In the genomic region with DNA sequence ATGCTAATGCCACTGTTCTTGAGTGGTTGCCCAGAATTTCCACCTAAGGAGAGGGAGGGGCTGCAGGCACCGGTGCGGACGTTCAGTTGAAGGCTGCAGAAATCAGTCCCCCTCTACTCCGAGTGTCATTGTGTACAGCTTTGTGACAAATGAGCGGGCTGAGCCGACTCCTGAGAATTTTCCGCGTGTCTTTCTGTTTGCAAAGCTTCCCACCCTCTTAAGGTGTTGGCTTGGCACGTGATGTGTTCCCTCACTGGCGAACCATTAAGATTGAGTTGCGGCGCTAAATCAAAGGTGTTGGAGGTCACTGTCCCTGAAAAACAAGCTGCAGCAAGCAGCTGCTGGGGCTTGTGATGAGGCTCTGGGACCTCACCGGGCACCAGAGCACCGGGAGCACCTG, we compare ENCODE assay signal across 9 mouse cellular contexts. TPM values are rescaled to one million over a fixed set of nuclear protein-coding genes. Genes with fewer than 3 reads are reported as not detected.
A peak's percentile ranks its signal among the peaks of the same experiment; 100 is the strongest.
DNase-seq lines count a peak whose midpoint lies in the region; ATAC-seq and TF ChIP-seq lines count a peak whose summit lies in the region.
"Had no signal": no experiment of that assay in that cellular context is flagged by ENCODE, and none has a peak within 500 bp of the region (broad histone marks: within the 10 kb centered on the region; RNA-seq: fewer than 3 reads in every experiment).

No protein-coding gene starts in this region.

- no peak for TF ChIP-seq POLR2A in olfactory bulb, adult 2 months (IDR thresholded peaks at IDR 0.05; ENCODE audit: insufficient read depth, low read depth, low read length)

- DNase-seq in heart, adult 8-10 months (ENCODE audit: low spot score): peak; percentile 1
- no peak for DNase-seq in heart, postnatal 4 days
- peak; percentile 88 for DNase-seq in brain, adult 2 months (ENCODE audit: low read depth, low spot score)
- DNase-seq in thymus, postnatal 4 days: no peak

- H3K4me1 ChIP-seq in forebrain, embryonic 12.5 days: 0 out of 2 replicates have a peak, but pooled peaks cover 9% of the 10 kb centered on the region
- H3K4me1 ChIP-seq in intestine, postnatal 0 days (replicated peaks; ENCODE audit: control insufficient read depth, insufficient read depth, low read length): no peaks in the 10 kb centered on the region; the same call in 1 of the 2 replicates
- H3K4me1 ChIP-seq in liver, embryonic 16.5 days (ENCODE audit: control insufficient read depth, low read depth, low read length): no peaks in the 10 kb centered on the region
- peaks cover 5% of the 10 kb centered on the region; the same call in 1 of the 2 replicates for H3K4me1 ChIP-seq in olfactory bulb, adult 2 months (ENCODE audit: control insufficient read depth, insufficient read depth, low read length)

- no peaks in the 10 kb centered on the region for H3K9me3 ChIP-seq in forebrain, embryonic 12.5 days
- no peaks in the 10 kb centered on the region for H3K9me3 ChIP-seq in intestine, postnatal 0 days (ENCODE audit: control insufficient read depth)
- H3K9me3 ChIP-seq in liver, embryonic 16.5 days (replicated peaks; ENCODE audit: control insufficient read depth, low read length): no peaks in the 10 kb centered on the region

- peak overlapping the region; percentile 35 for H3K4me3 ChIP-seq in forebrain, embryonic 12.5 days (replicated peaks)
- H3K4me3 ChIP-seq in intestine, postnatal 0 days (ENCODE audit: low read depth, low read length): peak overlapping the region; percentile 59
- H3K4me3 ChIP-seq in liver, embryonic 16.5 days (ENCODE audit: low read depth, low read length): peak overlapping the region; percentile 55
- H3K4me3 ChIP-seq in olfactory bulb, adult 2 months (ENCODE audit: insufficient read depth, low read depth, low read length): peak overlapping the region; percentile 43

- 0 out of 2 replicates have a peak, but pooled peaks cover 9% of the 10 kb centered on the region for H3K27me3 ChIP-seq in forebrain, embryonic 12.5 days
- no peaks in the 10 kb centered on the region for H3K27me3 ChIP-seq in intestine, postnatal 0 days (replicated peaks; ENCODE audit: control insufficient read depth, insufficient read depth, low read length)
- H3K27me3 ChIP-seq in liver, embryonic 16.5 days (ENCODE audit: control insufficient read depth, insufficient read depth, low read depth, low read length): peaks cover 5% of the 10 kb centered on the region
- H3K27me3 ChIP-seq: Patski had no signal

- H3K4me2 ChIP-seq in forebrain, embryonic 12.5 days: peak overlapping the region; percentile 56
- peak overlapping the region; percentile 80 for H3K4me2 ChIP-seq in intestine, postnatal 0 days (replicated peaks; ENCODE audit: low read depth)
- H3K4me2 ChIP-seq in liver, embryonic 16.5 days (ENCODE audit: low read depth, low read length): peak overlapping the region; percentile 39

- H3K9ac ChIP-seq in forebrain, embryonic 12.5 days: peak overlapping the region; percentile 44
- H3K9ac ChIP-seq in intestine, postnatal 0 days (ENCODE audit: low read depth, low read length): peak overlapping the region; percentile 54
- peak overlapping the region; percentile 20; the same call in 1 of the 2 replicates for H3K9ac ChIP-seq in liver, embryonic 16.5 days (ENCODE audit: low read depth, low read length)

- TF ChIP-seq CTCF in intestine, postnatal 0 days (IDR thresholded peaks at IDR 0.05; ENCODE audit: low read depth): no peak
- TF ChIP-seq CTCF in olfactory bulb, adult 2 months (IDR thresholded peaks at IDR 0.05; ENCODE audit: insufficient read depth, low read depth, low read length): no peak

- ATAC-seq in forebrain, embryonic 12.5 days (ENCODE audit: low FRiP score): no peak; the same call in 1 of the 2 replicates
- peak; percentile 74 for ATAC-seq in intestine, postnatal 0 days
- ATAC-seq in liver, embryonic 16.5 days (ENCODE audit: low read depth): no peak
- ATAC-seq: Patski had no signal

- no peak overlapping the region for H3K27ac ChIP-seq in forebrain, embryonic 12.5 days
- peak overlapping the region; percentile 79 for H3K27ac ChIP-seq in intestine, postnatal 0 days (ENCODE audit: low read depth, low read length)
- H3K27ac ChIP-seq in liver, embryonic 16.5 days (ENCODE audit: low read length): peak overlapping the region; percentile 39
- H3K27ac ChIP-seq in olfactory bulb, adult 2 months (ENCODE audit: insufficient read depth, low read depth, low read length): no peak overlapping the region

- 14% methylated on average over 14 of the region's 14 CpGs for WGBS in forebrain, embryonic 12.5 days
- 2% methylated on average over 14 of the region's 14 CpGs for WGBS in intestine, postnatal 0 days
- WGBS in liver, embryonic 16.5 days (ENCODE audit: insufficient replicate concordance): 5% methylated on average over 14 of the region's 14 CpGs
- 7% methylated on average over 14 of the region's 14 CpGs for WGBS in olfactory bulb, adult 2 months

- H3K36me3 ChIP-seq in forebrain, embryonic 12.5 days (replicated peaks): no peaks in the 10 kb centered on the region
- H3K36me3 ChIP-seq in intestine, postnatal 0 days (ENCODE audit: control insufficient read depth, insufficient read depth): no peaks in the 10 kb centered on the region
- no peaks in the 10 kb centered on the region for H3K36me3 ChIP-seq in liver, embryonic 16.5 days (ENCODE audit: control insufficient read depth, insufficient read depth)

RNA-seq across cellular contexts. Expression of a gene that starts 39.5 kb away (rescaled TPM):
- total RNA-seq in heart, adult 8-10 months (2022): under 1 TPM; 0.13 to 0.56 (median 0.24) TPM
- under 1 TPM; 0.36 to 0.38 TPM for total RNA-seq in heart, postnatal 4 days (2021)
- polyA plus RNA-seq in forebrain, embryonic 12.5 days (2016; fragmentation: Nextera tagmentation; extraction: Ambion mirVana): 0.29 and 0.36 TPM in 2 replicates
- 2.4 and 3.1 TPM in 2 replicates for polyA plus RNA-seq in intestine, postnatal 0 days (2015; fragmentation: Nextera tagmentation; extraction: Ambion mirVana)
- polyA plus RNA-seq in liver, embryonic 16.5 days (2015; fragmentation: Nextera tagmentation; extraction: Ambion mirVana): 0.50 and 0.51 TPM in 2 replicates
- polyA plus RNA-seq in olfactory bulb, adult 2 months (2012; ENCODE audit: insufficient read depth, insufficient read length, low replicate concordance, missing spikeins): not detected in 2 replicates

RNA-seq across cellular contexts. Expression of a gene that starts 42.9 kb away (rescaled TPM):
- 1 to 10 TPM; 6.5 to 8.1 (median 7.3) TPM for total RNA-seq in heart, adult 8-10 months (2022)
- 10 to 100 TPM; 15.7 to 16.1 TPM for total RNA-seq in heart, postnatal 4 days (2021)
- 7.4 and 8.1 TPM in 2 replicates for polyA plus RNA-seq in forebrain, embryonic 12.5 days (2016; fragmentation: Nextera tagmentation; extraction: Ambion mirVana)
- 10.5 and 11.7 TPM in 2 replicates for polyA plus RNA-seq in intestine, postnatal 0 days (2015; fragmentation: Nextera tagmentation; extraction: Ambion mirVana)
- 4.1 and 4.2 TPM in 2 replicates for polyA plus RNA-seq in liver, embryonic 16.5 days (2015; fragmentation: Nextera tagmentation; extraction: Ambion mirVana)
- polyA plus RNA-seq in olfactory bulb, adult 2 months (2012; ENCODE audit: insufficient read depth, insufficient read length, low replicate concordance, missing spikeins): not detected in 2 replicates

Comparison
In these comparisons a context has a peak if more than half of its experiments do, and no peak if none do; other contexts are left out.
1. DNase-seq: peak in heart, adult 8-10 months (single experiment) and brain, adult 2 months (single experiment); none in heart, postnatal 4 days (single experiment) and thymus, postnatal 4 days (single experiment).
2. H3K27ac ChIP-seq: peak in intestine, postnatal 0 days (single experiment) and liver, embryonic 16.5 days (single experiment); none in forebrain, embryonic 12.5 days (single experiment) and olfactory bulb, adult 2 months (single experiment).
3. Peak in every context shown above with its lines, with median percentiles within 50 percentile points of each other: H3K4me2 ChIP-seq, H3K4me3 ChIP-seq and H3K9ac ChIP-seq.